Mouse (Mus musculus) mesoderm, embryonic 11.5 days (tissue): ENCODE measurements at regions not wholly inside any gene's neighbourhood (a gene's known extent, or its start where the extent isn't known, plus 50 kb on each side); places are given as distances from the start of the nearest gene placed in this dataset.
"Not testable (repeated sequence)": the region's sequence is repeated elsewhere in the genome, so short reads cannot be mapped to it uniquely, and the experiment has no call there.

Experiments
- DNase-seq: peaks from one replicate; pipeline ENCODE4 v3.0.0-alpha.2; 2012; ENCODE audit warnings: low read depth, low spot score

DNA sequence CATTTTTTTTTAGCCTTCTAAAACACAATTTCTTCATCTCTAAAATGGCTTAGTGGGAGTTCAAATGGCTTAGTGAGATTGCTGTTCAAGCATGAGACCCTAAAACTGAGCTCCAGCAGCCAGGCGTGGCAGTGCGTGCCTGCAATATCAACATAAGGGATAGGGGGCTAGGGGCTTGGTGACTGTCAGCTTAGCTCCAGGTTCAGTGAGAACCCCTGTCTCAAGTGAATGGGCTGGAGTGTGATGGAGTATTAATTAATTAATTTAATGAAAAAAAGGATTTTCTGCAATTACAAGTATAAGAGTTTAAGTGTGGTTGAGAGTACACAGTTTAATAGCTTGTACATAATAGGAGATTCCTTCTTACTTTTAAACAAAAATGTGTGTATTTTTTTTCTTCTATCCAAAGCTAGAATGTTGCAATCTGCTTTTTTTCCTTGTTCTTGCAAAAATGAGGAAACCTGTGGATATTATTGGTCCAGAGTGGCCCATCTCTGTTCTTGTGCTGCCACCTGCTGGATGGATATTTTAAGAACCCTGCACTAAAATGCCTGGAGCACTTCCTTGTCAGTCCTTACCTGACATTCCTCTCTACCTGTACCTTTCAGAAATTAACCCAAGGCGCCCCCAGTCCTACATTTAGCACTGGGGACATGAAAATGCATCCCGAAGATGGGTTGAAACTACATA, 54.0 kb upstream of the Usp47 start:
- peak; percentile 63 for DNase-seq

- peak; percentile 23 for DNase-seq
Measured at GRCm38 (mm10) chr7:111968261-111968660, 55.0 kb upstream of the Usp47 start.

- DNase-seq = no peak
Measured at GRCm38 (mm10) chr7:111966716-111967115, 56.6 kb upstream of the Usp47 start.

DNA sequence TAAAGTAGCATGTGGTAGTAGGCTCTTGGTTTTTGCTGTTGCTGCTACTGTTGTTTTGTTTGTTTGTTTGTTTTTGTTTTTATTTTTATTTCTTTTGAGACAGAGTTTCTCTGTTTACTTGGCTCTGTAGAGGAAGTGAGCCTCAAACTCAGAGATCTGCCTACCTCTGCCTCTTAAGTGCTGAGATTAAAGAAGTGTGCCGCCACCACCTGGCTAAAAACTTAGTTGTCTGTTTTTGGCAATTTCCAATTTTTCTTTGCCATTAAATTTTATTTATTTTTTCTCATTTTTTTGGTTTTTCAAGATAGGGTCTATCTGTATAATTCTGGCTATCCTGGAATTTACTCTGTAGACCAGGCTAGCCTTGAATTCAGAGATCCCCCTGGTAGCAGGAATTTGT, 59.3 kb upstream of the Usp47 start:
- DNase-seq = no peak

GRCm38 (mm10) chr7:111959977-111960376, 63.3 kb upstream of the Usp47 start:
- no peak for DNase-seq

- DNase-seq = no peak
Measured at GRCm38 (mm10) chr7:111956671-111957070, 66.6 kb upstream of the Usp47 start.

DNA sequence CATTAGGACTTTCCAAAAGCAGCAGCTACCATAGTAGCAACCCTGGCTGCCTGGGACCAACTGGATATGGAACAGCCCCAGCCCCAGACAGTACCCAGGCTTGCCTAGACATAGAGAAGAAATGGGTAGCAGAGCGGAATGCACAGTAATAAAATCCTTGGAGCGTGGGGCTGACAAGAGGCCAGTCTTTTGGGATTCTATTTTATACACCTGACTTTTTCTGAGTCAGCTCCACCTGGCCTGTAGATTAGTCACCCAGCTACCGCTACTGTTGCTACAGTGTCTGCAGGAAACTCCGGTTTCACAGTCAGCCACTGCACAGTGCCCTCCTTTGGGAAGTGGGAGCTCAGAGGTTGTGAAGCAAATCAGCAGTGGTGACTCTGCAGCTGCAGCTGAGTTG, 83.7 kb upstream of the Usp47 start:
- no peak for DNase-seq

- DNase-seq = no peak
Measured at GRCm38 (mm10) chr7:111937547-111937946, 85.8 kb upstream of the Usp47 start.

DNA sequence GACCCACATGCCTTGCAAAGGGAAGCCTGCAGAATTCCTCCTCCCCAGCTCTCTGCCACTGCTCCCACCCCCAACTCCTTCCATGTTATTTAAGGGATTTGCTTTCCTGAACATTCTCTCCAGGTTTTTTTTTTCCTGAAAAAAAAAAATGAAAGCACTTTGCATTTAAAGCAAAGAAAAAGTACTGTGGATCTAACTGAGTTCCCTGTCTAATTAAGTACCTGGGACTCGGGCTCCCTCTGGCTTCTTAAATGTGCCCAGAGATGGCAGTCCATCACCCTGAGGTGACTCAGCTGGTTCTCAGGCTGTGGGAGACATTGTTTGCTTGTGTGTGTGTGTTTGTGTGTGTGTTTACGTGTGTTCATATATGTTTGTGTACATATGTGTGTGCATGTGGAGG, 86.2 kb upstream of the Usp47 start:
- no peak for DNase-seq

DNA sequence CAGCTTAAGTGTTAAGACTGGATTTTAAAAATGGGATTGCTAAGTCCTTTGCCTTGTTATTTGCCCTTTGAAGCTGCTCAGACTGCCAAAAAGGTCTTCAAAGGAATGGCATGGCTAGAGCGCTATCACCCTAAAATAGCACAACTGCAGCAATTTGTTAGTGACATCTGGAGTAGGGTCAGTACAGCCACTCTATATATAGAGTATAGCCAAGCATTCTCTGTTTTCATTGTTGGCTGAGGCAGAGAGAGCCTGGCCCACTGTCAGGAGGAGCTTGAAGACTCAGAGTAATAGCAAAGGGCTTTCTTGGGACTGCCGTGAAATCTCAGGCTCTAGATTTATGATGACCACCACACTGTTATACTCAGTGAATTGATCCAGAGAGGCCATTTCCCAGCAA, 90.6 kb upstream of the Usp47 start:
- no peak for DNase-seq

- no peak for DNase-seq
Measured at GRCm38 (mm10) chr7:111919961-111920360, 103.3 kb upstream of the Usp47 start.

DNA sequence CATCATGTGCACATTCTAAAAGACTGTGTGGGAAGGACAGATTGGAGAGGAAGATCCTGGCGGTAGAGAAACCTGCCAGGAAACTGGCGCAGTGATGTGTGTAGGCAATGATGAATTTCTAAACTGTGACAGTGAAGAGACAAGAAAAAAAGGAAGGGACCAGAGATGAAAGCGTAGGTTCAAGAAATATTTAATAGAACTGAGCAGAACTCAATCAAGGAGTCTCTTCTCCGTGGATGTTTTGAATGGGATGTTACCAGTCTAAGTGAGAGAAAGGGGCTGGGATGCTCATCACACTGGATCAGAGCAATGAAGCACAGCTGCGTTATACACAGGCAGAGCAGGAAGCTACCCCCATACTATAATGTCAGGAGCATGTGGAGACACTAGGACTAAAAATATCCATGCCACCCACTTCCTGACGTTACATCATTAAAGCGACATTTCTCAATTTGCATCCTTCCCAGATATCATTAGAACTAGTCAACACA, 119.5 kb upstream of the Usp47 start:
- DNase-seq = no peak

DNA sequence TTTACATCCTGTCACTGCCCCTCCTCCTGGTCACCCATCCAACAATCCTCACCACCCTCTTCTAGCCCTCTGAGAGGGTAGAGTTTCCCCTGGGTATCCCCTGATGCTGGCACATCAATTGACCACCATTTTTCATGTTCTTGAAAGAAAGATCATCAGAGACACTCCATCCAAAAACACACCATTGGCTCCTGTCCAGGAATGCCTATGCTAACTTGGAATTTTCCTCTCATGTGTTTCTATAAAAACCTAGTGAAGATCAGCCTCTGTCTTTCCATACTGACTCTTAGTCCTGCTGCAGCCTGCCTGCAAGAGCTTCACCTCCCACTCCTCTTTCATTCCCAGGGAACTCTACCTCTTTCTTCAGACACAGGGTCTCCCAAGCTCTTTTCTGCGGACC, 117.2 kb upstream of the Galnt18 start:
- no peak for DNase-seq

GRCm38 (mm10) chr7:111896255-111896654, 116.5 kb upstream of the Galnt18 start:
- DNase-seq = no peak

DNA sequence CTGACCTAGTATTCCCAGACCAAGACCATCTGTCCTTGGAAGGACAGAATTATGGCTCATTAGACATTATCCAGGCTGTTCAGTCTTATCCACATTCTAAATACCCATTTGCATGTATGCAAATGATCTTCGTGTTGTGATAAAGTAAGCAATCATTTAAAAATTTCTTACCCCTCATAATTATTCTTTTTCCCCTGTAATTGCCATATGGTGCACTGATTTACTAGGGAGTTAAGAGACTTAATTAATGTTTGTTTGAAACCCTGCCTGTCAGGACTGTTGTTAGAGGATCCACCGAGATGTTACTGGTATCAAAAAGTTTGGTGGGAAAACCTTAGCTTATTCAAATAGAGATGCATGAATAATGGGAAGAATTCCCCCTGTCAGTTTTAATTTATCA, 103.2 kb upstream of the Galnt18 start:
- DNase-seq = no peak

DNA sequence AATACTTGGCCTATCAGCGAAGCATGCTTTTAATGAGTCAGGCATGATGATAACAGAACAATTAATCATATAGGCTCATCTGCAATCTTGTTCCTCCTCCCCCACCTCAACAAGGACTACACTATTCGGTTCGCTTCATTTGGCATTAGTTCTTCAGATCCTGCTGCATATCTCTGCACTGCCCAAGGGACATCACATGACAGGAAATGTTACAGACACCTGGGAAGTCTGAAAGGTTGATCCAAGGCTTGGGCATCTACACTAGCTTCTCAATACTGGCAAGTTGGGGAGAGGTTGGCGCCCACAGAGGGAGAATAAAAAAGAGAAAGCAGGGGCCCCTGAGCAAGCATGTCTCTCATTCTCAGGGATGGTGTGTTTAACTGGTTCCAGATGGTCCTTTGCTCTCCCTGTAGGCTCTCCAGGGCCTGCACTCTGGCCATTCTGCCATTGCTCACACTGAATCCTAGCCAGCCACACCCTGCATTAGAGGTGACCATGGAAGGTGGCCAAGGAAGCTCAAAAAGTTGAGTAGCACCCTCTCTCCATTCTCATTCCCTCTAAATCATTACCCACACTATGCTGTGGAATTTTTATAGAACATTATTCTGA, 100.4 kb upstream of the Galnt18 start:
- DNase-seq = no peak

- DNase-seq = no peak
Measured at GRCm38 (mm10) chr7:111877591-111877990, 97.8 kb upstream of the Galnt18 start.

GRCm38 (mm10) chr7:111875949-111876348, 96.2 kb upstream of the Galnt18 start:
- DNase-seq = no peak

DNA sequence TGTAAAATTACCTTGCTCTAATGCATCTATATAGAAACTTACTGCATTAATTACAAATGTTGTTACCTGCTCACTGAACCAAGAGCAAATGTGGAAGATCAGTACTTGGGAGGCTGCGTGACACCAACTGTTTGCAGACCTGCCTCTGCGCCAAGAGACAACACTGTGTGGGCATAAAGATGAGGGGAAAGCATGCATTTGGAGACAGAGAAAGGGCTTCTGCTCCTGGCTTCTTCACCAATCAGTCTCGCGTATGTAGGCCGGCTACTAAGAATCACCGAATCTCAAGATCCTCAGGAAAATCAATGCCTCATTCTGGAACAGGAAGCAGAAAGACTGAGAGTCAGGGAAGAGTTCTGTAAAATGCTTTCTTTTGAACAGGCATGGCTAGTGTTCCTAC, 89.6 kb upstream of the Galnt18 start:
- no peak for DNase-seq

GRCm38 (mm10) chr7:111863035-111863434, 83.3 kb upstream of the Galnt18 start:
- DNase-seq = no peak

DNA sequence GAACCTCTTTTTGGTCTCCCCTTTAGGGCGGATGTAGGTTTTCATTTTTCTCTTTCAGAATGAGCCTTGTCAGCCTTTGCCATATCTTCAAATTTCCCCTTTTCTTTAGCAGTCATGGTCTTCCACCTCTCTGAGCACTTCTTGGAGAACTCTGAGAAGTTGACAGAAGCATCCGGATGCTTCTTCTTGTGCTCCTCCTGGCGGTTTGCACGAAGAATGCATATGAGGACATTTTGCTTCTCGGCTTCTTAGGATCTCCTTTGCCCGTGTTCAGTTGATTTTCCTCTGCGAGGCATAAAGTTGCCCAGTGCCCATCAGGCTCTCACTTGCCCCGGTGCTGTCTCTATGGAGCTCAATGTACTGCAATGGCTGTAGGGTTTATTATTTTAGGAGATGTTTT, 78.5 kb upstream of the Galnt18 start:
- DNase-seq = not testable (repeated sequence)

DNA sequence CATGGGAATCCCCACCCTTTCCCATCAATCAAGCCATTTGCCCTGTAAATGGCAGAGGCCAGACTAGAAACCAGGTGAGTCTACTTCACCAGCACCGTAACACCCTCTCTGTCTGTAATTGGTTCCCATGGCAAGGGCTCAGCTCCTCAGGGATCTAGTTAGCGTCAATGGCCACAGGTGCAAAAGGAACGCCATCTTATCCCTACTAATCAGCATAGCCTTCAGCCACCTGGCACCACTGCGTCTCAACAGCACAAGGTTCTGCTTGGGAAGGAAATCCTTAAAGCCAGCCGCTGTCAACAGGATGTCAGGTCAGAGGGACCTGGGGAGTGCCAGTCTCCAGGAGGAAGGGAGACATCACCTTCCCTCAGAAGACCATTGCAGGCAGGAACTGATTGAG, 77.2 kb upstream of the Galnt18 start:
- peak; percentile 12 for DNase-seq

GRCm38 (mm10) chr7:111855309-111855708, 75.5 kb upstream of the Galnt18 start:
- no peak for DNase-seq

GRCm38 (mm10) chr7:111846417-111846816, 66.6 kb upstream of the Galnt18 start:
- DNase-seq = no peak
